Mouse (Mus musculus) MEL (cell line): ENCODE measurements around the gene Hpdl.

Source experiments
- BHLHE40 ChIP-seq: IDR thresholded peaks from 2 replicates; pipeline ENCODE4 v1.6.1; 2012; ENCODE audit warnings: low read depth, mild to moderate bottlenecking, inconsistent platforms, low read length, improper control_type of control experiment, borderline replicate concordance
- CTCF ChIP-seq, 3 experiments: IDR thresholded peaks in 2 of 3; conservative IDR thresholded peaks in 1 of 3; 2 replicates each; pipeline ENCODE4 v1.5.1; 2011 to 2012; ENCODE audit warnings: low read length in 3 of 3, low read depth in 2 of 3, mild to moderate bottlenecking in 2 of 3, improper control_type of control experiment in 1 of 3, inconsistent platforms in 1 of 3, mixed read lengths in 1 of 3, moderate library complexity in 1 of 3; ENCODE audit not compliant: control insufficient read depth in 1 of 3, insufficient read depth in 1 of 3, poor library complexity in 1 of 3, severe bottlenecking in 1 of 3
- ELF1 ChIP-seq: IDR thresholded peaks from 2 replicates; pipeline ENCODE4 v1.6.1; 2014; ENCODE audit warnings: low read depth, mild to moderate bottlenecking, inconsistent platforms, low read length, improper control_type of control experiment, moderate library complexity
- HCFC1 ChIP-seq: IDR thresholded peaks from 2 replicates; pipeline ENCODE4 v1.6.1; 2012; ENCODE audit warnings: low read depth, mild to moderate bottlenecking, inconsistent platforms, low read length, improper control_type of control experiment, moderate library complexity
- MYB ChIP-seq: IDR thresholded peaks from 2 replicates; pipeline ENCODE4 v1.6.1; 2011; ENCODE audit warnings: mild to moderate bottlenecking, low read depth, low read length, improper control_type of control experiment
- POLR2A ChIP-seq, 2 experiments: IDR thresholded peaks; 2 replicates each; pipeline ENCODE4 v1.6.1; 2011 to 2012; ENCODE audit warnings: low read length in 2 of 2, mild to moderate bottlenecking in 2 of 2, control low read depth in 1 of 2, improper control_type of control experiment in 1 of 2, low read depth in 1 of 2, moderate library complexity in 1 of 2; ENCODE audit not compliant: control insufficient read depth in 1 of 2, insufficient read depth in 1 of 2, poor library complexity in 1 of 2
- RAD21 ChIP-seq: IDR thresholded peaks from 2 replicates; pipeline ENCODE4 v1.6.1; 2011; ENCODE audit warnings: mild to moderate bottlenecking, low read depth, low read length, improper control_type of control experiment
- RCOR1 ChIP-seq: IDR thresholded peaks from 2 replicates; pipeline ENCODE4 v1.6.1; 2012; ENCODE audit warnings: low read depth, mild to moderate bottlenecking, inconsistent platforms, low read length, improper control_type of control experiment
- SIN3A ChIP-seq: IDR thresholded peaks from 2 replicates; pipeline ENCODE4 v1.6.1; 2012; ENCODE audit warnings: low read length, improper control_type of control experiment, inconsistent platforms
- UBTF ChIP-seq: IDR thresholded peaks from 2 replicates; pipeline ENCODE4 v1.6.1; 2012; ENCODE audit warnings: low read depth, mild to moderate bottlenecking, inconsistent platforms, low read length, improper control_type of control experiment, moderate library complexity, borderline replicate concordance; ENCODE audit not compliant: insufficient read depth
- USF1 ChIP-seq: IDR thresholded peaks from 2 replicates; pipeline ENCODE4 v1.6.1; 2014; ENCODE audit warnings: low read depth, mild to moderate bottlenecking, inconsistent platforms, low read length, improper control_type of control experiment, moderate library complexity

DNA sequence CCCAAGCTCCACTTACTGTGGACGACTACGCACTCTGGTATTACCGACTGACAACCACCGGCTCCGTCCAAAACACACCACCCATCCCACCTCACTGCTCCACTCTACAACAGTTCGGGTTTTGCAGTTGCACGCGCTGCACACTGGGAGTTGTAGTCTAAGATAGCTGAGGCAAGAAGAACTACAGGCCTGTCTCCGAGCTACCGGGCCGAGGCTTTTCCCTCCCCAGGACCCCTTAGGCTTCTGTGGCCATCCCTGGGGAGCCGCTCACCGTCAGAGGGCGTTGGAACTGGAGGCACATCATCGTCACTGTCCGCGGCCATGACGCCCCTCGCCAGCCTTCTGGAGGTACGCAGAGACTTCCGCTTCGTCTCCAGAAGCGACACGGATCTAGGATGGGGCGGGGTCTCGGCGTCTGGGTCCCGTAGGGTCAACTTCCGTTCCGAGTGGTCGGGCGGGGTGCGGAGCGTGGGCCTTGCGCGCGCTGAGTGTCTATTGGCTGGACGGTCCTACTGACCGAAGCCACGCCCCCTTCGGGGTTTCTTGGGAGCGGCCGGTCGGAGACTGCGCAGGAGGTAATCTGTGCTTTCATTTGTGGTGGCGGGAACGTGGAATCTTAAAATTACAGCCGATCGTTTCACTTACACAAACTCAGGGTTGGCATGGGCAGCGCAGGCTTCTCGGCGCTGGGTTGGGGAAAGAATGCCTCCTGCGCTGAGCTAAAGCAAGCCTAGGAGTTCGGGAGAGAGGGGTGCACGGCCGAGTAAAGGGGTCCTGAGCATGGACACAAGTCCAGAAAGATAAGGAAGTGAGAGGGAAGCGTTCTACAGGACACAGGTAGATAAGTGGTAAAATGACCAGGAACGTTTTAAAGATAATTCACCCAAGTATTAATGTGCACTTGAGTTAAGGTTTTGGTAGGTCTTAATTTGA, 14.0 kb downstream of the Hpdl start, which contains the start of the genes Toe1 and Mutyh:
- TF ChIP-seq CTCF (IDR thresholded peaks at IDR 0.05 in 2 of 3, conservative IDR thresholded peaks at IDR 0.05 in 1 of 3; ENCODE audit: control insufficient read depth in 1 of 3, insufficient read depth in 1 of 3, low read depth in 2 of 3, low read length in 3 of 3, poor library complexity in 1 of 3, severe bottlenecking in 1 of 3): 0 out of 6 replicates have a peak, but pooled peaks of 1 of the 3 experiments have one; percentile 7
- peak; percentile 75 to 95 for TF ChIP-seq POLR2A (IDR thresholded peaks at IDR 0.05; ENCODE audit: control insufficient read depth in 1 of 2, insufficient read depth in 1 of 2, low read depth in 1 of 2, low read length in 2 of 2, poor library complexity in 1 of 2)
- no peak for TF ChIP-seq BHLHE40
- TF ChIP-seq UBTF: no peak
- TF ChIP-seq HCFC1: peak; percentile 94
- peak; percentile 45; the same call in 1 of the 2 replicates for TF ChIP-seq USF1
- TF ChIP-seq RAD21: no peak
- TF ChIP-seq SIN3A: peak; percentile 86
- TF ChIP-seq RCOR1: no peak
- TF ChIP-seq ELF1: peak; percentile 90
- TF ChIP-seq MYB: peak; percentile 78
